Mouse (Mus musculus) G1E (cell line): ENCODE data around the gene Prkcsh. TPM values are rescaled to one million over a fixed set of nuclear protein-coding genes. Genes with fewer than 3 reads are reported as not detected.

Experiments
- ATAC-seq: 2 replicates; pipeline ENCODE4 v1.8.0; 2016; ENCODE audit warnings: mild to moderate bottlenecking; ENCODE audit not compliant: insufficient number of reproducible peaks, poor library complexity, low FRiP score, severe bottlenecking; ENCODE audit errors: extremely low read depth
- DNase-seq: peaks from one replicate; pipeline ENCODE4 v3.0.0; 2012; ENCODE audit warnings: low spot score
- H3K27me3 ChIP-seq: 2 replicates; pipeline ENCODE4 v1.6.1; 2012; ENCODE audit warnings: mild to moderate bottlenecking, low read length, inconsistent platforms; ENCODE audit not compliant: insufficient read depth
- H3K36me3 ChIP-seq: replicated peaks from 2 replicates; pipeline ENCODE3; 2012; ENCODE audit warnings: mild to moderate bottlenecking, inconsistent platforms
- H3K4me1 ChIP-seq: 2 replicates; pipeline ENCODE4 v1.6.1; 2012; ENCODE audit warnings: low read depth, low read length, inconsistent platforms, mixed read lengths; ENCODE audit not compliant: insufficient read depth
- H3K4me3 ChIP-seq: 2 replicates; pipeline ENCODE4 v1.5.1; 2012; ENCODE audit warnings: low read depth, mild to moderate bottlenecking, inconsistent platforms, low read length, moderate library complexity, mixed read lengths
- H3K9me3 ChIP-seq: replicated peaks from 2 replicates; pipeline ENCODE4 v1.6.1; 2012; ENCODE audit warnings: inconsistent platforms
- CTCF ChIP-seq: IDR thresholded peaks from 2 replicates; pipeline ENCODE4 v1.5.1; 2012; ENCODE audit warnings: low read depth, low read length, inconsistent platforms, mixed read lengths
- GATA1 ChIP-seq: IDR thresholded peaks from 2 replicates; pipeline ENCODE4 v1.6.1; 2012; ENCODE audit warnings: borderline replicate concordance, low read length, inconsistent platforms, mixed read lengths
- GATA2 ChIP-seq: IDR thresholded peaks from 2 replicates; pipeline ENCODE4 v1.6.1; 2012; ENCODE audit warnings: low read depth, low read length, inconsistent platforms, borderline replicate concordance
- POLR2AphosphoS5 ChIP-seq: IDR thresholded peaks from 2 replicates; pipeline ENCODE4 v1.6.1; 2012; ENCODE audit warnings: low read depth, low read length, inconsistent platforms; ENCODE audit not compliant: insufficient replicate concordance
- TAL1 ChIP-seq: conservative IDR thresholded peaks from 2 replicates; pipeline ENCODE4 v1.6.1; 2012; ENCODE audit warnings: low read depth, low read length, inconsistent platforms, mixed read lengths
- polyA plus RNA-seq: library from polyadenylated mRNA; stranded (reverse); fragments of >175 nt; gene quantifications from 2 replicates; pipeline ENCODE4 v1.2.3, GENCODE M21; 2012
- total RNA-seq, 2 experiments: library from RNA; stranded (forward) in 1 of 2; stranded (reverse) in 1 of 2; fragments of 200-1000 nt in 1 of 2; fragments of >200 nt in 1 of 2; fragmentation: Nextera tagmentation in 1 of 2; gene quantifications; 2 replicates each; pipeline ENCODE4 v1.2.3; 2014 to 2017

Prkcsh gene
- total and polyA plus RNA-seq, 3 experiments: 65.0 to 167 (median 116) TPM

DNA sequence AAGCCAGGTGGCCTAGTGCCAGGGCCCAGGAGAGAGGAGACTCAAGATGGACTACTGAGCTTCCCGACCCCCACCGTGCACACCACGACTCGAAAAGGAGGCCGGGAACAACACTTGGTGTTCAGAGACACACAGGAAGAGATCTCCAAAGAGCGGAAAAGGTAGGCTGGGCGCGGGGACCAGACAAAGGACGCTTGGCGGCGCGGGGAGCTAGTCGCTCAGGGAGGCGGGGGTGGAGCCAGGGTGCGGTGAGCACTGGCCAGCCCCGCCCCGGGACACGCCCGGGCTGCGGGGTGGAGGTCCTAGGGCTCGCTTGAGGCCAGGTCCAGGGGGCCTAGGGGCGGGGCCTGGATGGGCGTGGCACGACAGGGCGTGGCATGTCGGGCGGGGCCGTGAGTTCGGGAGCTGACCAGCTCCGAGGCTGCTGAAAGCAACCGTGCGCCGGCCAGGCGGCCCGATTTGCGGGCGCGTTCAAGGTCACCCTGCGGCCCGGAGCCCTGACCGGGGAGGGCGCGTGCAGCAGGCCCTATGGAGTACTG, 47.8 kb downstream of the Prkcsh start:
- Histone ChIP-seq H3K4me1 (peaks cover 19% of the 10 kb centered on the region), H3K27me3 (peaks cover 31% of the 10 kb centered on the region), H3K36me3 (peaks cover 4% of the 10 kb centered on the region), H3K9me3 (peaks cover 18% of the 10 kb centered on the region), H3K4me3 (no peak overlapping the region)
- TF ChIP-seq GATA1 (no peak), POLR2AphosphoS5 (no peak), GATA2 (no peak), CTCF (no peak), TAL1 (no peak)
- DNase-seq (no peak), ATAC-seq (no peak)

GRCm38 (mm10) chr9:22051161-22051957, 48.8 kb downstream of the Prkcsh start:
- H3K27me3 ChIP-seq: peaks cover 30% of the 10 kb centered on the region
- H3K36me3 ChIP-seq: peaks cover 14% of the 10 kb centered on the region
- ATAC-seq (no peak), DNase-seq (no peak)
- TF ChIP-seq CTCF (no peak), GATA2 (no peak), TAL1 (no peak), POLR2AphosphoS5 (no peak), GATA1 (no peak)
- peaks cover 18% of the 10 kb centered on the region for H3K9me3 ChIP-seq
- H3K4me1 ChIP-seq: peaks cover 19% of the 10 kb centered on the region
- H3K4me3 ChIP-seq: no peak overlapping the region

DNA sequence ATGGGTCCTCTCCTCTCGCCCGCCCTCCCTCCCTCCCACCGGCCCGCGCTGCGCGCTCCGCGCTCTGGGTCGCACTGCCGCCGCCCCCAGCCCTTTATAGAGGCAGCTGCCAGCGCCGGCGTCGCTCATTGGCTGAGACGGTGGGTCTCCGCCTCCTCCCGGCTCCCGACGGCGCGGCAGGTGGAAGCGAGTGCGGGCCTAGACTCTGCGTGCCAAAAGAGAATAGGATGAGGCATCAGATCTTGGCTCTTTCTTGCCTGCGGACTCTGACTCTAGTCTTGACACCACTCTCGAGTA, 49.3 kb downstream of the Prkcsh start, which contains the start of gene Elavl3:
Gene Elavl3 (minus strand): TSS at position 66 of the 297 bp plus-strand sequence.
- H3K9me3 ChIP-seq: peaks cover 18% of the 10 kb centered on the region
- TF ChIP-seq GATA1: no peak
- no peak for TF ChIP-seq POLR2AphosphoS5
- TF ChIP-seq TAL1: no peak
- TF ChIP-seq CTCF: no peak
- ATAC-seq (no peak), DNase-seq (no peak)
- H3K27me3 ChIP-seq: peaks cover 30% of the 10 kb centered on the region
- peaks cover 19% of the 10 kb centered on the region for H3K36me3 ChIP-seq
- peaks cover 19% of the 10 kb centered on the region for H3K4me1 ChIP-seq
- no peak within 1 kb of the TSS for H3K4me3 ChIP-seq

GRCm38 (mm10) chr9:22053657-22054056, 51.1 kb downstream of the Prkcsh start:
- H3K4me1 ChIP-seq: peaks cover 19% of the 10 kb centered on the region
- no peak overlapping the region for H3K4me3 ChIP-seq
- DNase-seq (no peak), ATAC-seq (no peak)
- H3K27me3 ChIP-seq: peaks cover 24% of the 10 kb centered on the region; the same call in 1 of the 2 replicates
- H3K36me3 ChIP-seq: peaks cover 36% of the 10 kb centered on the region
- no peak for TF ChIP-seq POLR2AphosphoS5
- no peak for TF ChIP-seq GATA1
- no peak for TF ChIP-seq CTCF
- no peak for TF ChIP-seq GATA2
- TF ChIP-seq TAL1: no peak
- peaks cover 18% of the 10 kb centered on the region for H3K9me3 ChIP-seq

DNA sequence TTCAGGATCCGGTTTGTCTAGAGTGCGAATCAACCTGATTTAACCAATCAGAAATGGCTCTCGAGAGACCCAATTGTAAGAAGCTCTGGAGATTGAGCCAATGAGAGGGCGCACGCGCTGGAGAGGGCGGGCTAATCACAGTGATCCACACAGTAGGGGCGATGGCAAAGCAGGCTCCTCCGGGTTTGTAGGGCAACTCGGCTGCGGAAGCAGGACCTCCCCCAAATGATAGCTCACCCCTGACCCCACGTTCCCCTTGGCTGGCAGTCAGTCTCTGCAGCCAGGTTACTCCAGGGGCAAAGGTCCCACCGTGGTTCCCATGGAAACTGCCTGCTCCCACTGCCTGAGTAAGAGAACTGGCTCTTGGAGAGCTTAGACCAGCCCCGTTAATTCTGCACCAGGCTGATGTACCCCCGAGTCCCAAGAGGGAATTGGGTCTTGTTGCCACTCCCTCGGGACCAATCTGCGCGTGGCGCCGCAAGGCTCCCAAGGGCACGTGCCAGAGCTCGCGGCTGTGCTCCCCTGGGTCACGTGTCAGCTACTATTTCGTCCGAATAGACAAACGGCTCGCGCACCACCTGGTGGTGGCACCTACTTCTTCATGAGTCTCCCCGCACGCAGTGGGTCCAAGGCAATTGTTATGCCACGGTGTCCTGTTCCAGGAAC, 51.9 kb downstream of the Prkcsh start:
- Histone ChIP-seq H3K9me3 (peaks cover 18% of the 10 kb centered on the region), H3K36me3 (peaks cover 44% of the 10 kb centered on the region), H3K4me1 (peaks cover 19% of the 10 kb centered on the region), H3K4me3 (peak overlapping the region; percentile 14; the same call in 1 of the 2 replicates), H3K27me3 (peaks cover 15% of the 10 kb centered on the region; the same call in 1 of the 2 replicates)
- ATAC-seq (no peak), DNase-seq (peak; percentile 74)
- TF ChIP-seq POLR2AphosphoS5 (no peak), TAL1 (no peak), CTCF (no peak), GATA2 (no peak), GATA1 (no peak)

GRCm38 (mm10) chr9:22055713-22056112, 53.1 kb downstream of the Prkcsh start:
- peaks cover 12% of the 10 kb centered on the region; the same call in 1 of the 2 replicates for H3K27me3 ChIP-seq
- peaks cover 54% of the 10 kb centered on the region for H3K36me3 ChIP-seq
- ATAC-seq (no peak), DNase-seq (no peak)
- H3K4me3 ChIP-seq: no peak overlapping the region
- no peak for TF ChIP-seq CTCF
- no peak for TF ChIP-seq GATA2
- TF ChIP-seq POLR2AphosphoS5: no peak
- TF ChIP-seq TAL1: no peak
- TF ChIP-seq GATA1: no peak
- peaks cover 13% of the 10 kb centered on the region for H3K4me1 ChIP-seq
- H3K9me3 ChIP-seq: peaks cover 13% of the 10 kb centered on the region
